23 mouse cellular contexts compared by ENCODE assay signal in genomic region chr11:83319048-83319447, GRCm38 (mm10). TPM values are rescaled to one million over a fixed set of nuclear protein-coding genes. Genes with fewer than 3 reads are reported as not detected.
DNase-seq lines count a peak whose midpoint lies in the region; ATAC-seq and TF ChIP-seq lines count a peak whose summit lies in the region.
"Had no signal": no experiment of that assay in that cellular context is flagged by ENCODE, and none has a peak within 500 bp of the region (broad histone marks: within the 10 kb centered on the region; RNA-seq: fewer than 3 reads in every experiment).

No protein-coding gene starts in this region.

- no peak overlapping the region for H3K9ac ChIP-seq in liver, postnatal 0 days (replicated peaks)
- no peak overlapping the region for H3K9ac ChIP-seq in liver, embryonic 11.5 days (ENCODE audit: low read depth, low read length)
- H3K9ac ChIP-seq in lung, postnatal 0 days (replicated peaks; ENCODE audit: low read depth): no peak overlapping the region
- H3K9ac ChIP-seq: embryonic facial prominence, embryonic 13.5 days; embryonic facial prominence, embryonic 15.5 days; forebrain, embryonic 12.5 days had no signal

- H3K4me2 ChIP-seq in liver, postnatal 0 days (ENCODE audit: low read depth, low read length): no peak overlapping the region
- H3K4me2 ChIP-seq in liver, embryonic 11.5 days: no peak overlapping the region
- H3K4me2 ChIP-seq in lung, postnatal 0 days (replicated peaks; ENCODE audit: low read depth, low read length): no peak overlapping the region
- H3K4me2 ChIP-seq: embryonic facial prominence, embryonic 13.5 days; embryonic facial prominence, embryonic 15.5 days; forebrain, embryonic 12.5 days had no signal

- no peak for DNase-seq in liver, postnatal 0 days
- no peak for DNase-seq in liver, embryonic 11.5 days (ENCODE audit: low spot score)
- DNase-seq in lung, postnatal 0 days (ENCODE audit: low spot score): peak; percentile 64
- DNase-seq in lung, postnatal 14 days: no peak
- DNase-seq in lung, postnatal 36 days: peak; percentile 20
- no peak for DNase-seq in lung, postnatal 4 days
- DNase-seq: adrenal gland, adult 2 months; adrenal gland, postnatal 10 days; adrenal gland, postnatal 25 days; cerebellum, adult 11 months; cerebellum, adult 18-20 months; cerebellum, adult 8-10 months; cerebellum, adult 9-11 months; cerebellum, postnatal 14 days; cerebellum, postnatal 36 days; embryo, embryonic 11 days had no signal

- WGBS in liver, postnatal 0 days (ENCODE audit: insufficient replicate concordance): 56% methylated on average over 4 of the region's 4 CpGs
- WGBS in liver, embryonic 11.5 days: 87% methylated on average over 4 of the region's 4 CpGs
- WGBS in lung, postnatal 0 days: 53% methylated on average over 4 of the region's 4 CpGs

- H3K36me3 ChIP-seq in liver, postnatal 0 days (replicated peaks; ENCODE audit: insufficient read depth, low read length): peaks cover 43% of the 10 kb centered on the region
- peaks cover 19% of the 10 kb centered on the region for H3K36me3 ChIP-seq in liver, embryonic 11.5 days (ENCODE audit: control insufficient read depth, insufficient read depth, low read length)
- peaks cover 24% of the 10 kb centered on the region for H3K36me3 ChIP-seq in lung, postnatal 0 days (ENCODE audit: insufficient read depth, low read length)

- H3K9me3 ChIP-seq in liver, postnatal 0 days (ENCODE audit: low read length): no peaks in the 10 kb centered on the region
- no peaks in the 10 kb centered on the region for H3K9me3 ChIP-seq in liver, embryonic 11.5 days (ENCODE audit: control insufficient read depth, low read length)
- no peaks in the 10 kb centered on the region for H3K9me3 ChIP-seq in lung, postnatal 0 days (ENCODE audit: low read length)
- H3K9me3 ChIP-seq: embryonic facial prominence, embryonic 13.5 days; embryonic facial prominence, embryonic 15.5 days; forebrain, embryonic 10.5 days; forebrain, embryonic 12.5 days had no signal

- H3K4me3 ChIP-seq in liver, postnatal 0 days (ENCODE audit: low read depth, low read length): no peak overlapping the region
- no peak overlapping the region for H3K4me3 ChIP-seq in liver, embryonic 11.5 days (ENCODE audit: low read depth, low read length)
- no peak overlapping the region for H3K4me3 ChIP-seq in lung, postnatal 0 days (ENCODE audit: low read depth, low read length)
- H3K4me3 ChIP-seq: embryonic facial prominence, embryonic 13.5 days; embryonic facial prominence, embryonic 15.5 days; erythroblast, embryonic 14.5 days; forebrain, embryonic 10.5 days; forebrain, embryonic 12.5 days had no signal

- H3K27me3 ChIP-seq in liver, postnatal 0 days (ENCODE audit: insufficient read depth, low read length): no peaks in the 10 kb centered on the region
- no peaks in the 10 kb centered on the region for H3K27me3 ChIP-seq in liver, embryonic 11.5 days (replicated peaks; ENCODE audit: control insufficient read depth, insufficient read depth, low read length)
- H3K27me3 ChIP-seq in lung, postnatal 0 days (replicated peaks; ENCODE audit: insufficient read depth, low read length): no peaks in the 10 kb centered on the region
- H3K27me3 ChIP-seq: embryonic facial prominence, embryonic 13.5 days; embryonic facial prominence, embryonic 15.5 days; forebrain, embryonic 12.5 days had no signal

- no peaks in the 10 kb centered on the region for H3K4me1 ChIP-seq in liver, postnatal 0 days (ENCODE audit: insufficient read depth)
- no peaks in the 10 kb centered on the region for H3K4me1 ChIP-seq in liver, embryonic 11.5 days (replicated peaks; ENCODE audit: control insufficient read depth, insufficient read depth, low read length)
- no peaks in the 10 kb centered on the region; the same call in 1 of the 2 replicates for H3K4me1 ChIP-seq in lung, postnatal 0 days (ENCODE audit: insufficient read depth, low read depth, low read length)
- H3K4me1 ChIP-seq: embryonic facial prominence, embryonic 13.5 days; embryonic facial prominence, embryonic 15.5 days; forebrain, embryonic 10.5 days; forebrain, embryonic 12.5 days had no signal

- TF ChIP-seq CTCF in liver, postnatal 0 days (IDR thresholded peaks at IDR 0.05; ENCODE audit: low read depth): no peak
- no peak for TF ChIP-seq CTCF in lung, postnatal 0 days (IDR thresholded peaks at IDR 0.05)

- H3K27ac ChIP-seq in liver, postnatal 0 days (ENCODE audit: low read depth): peak overlapping the region; percentile 65
- H3K27ac ChIP-seq in liver, embryonic 11.5 days (ENCODE audit: low read depth, low read length): no peak overlapping the region
- no peak overlapping the region for H3K27ac ChIP-seq in lung, postnatal 0 days (ENCODE audit: low read length)
- H3K27ac ChIP-seq: embryonic facial prominence, embryonic 13.5 days; embryonic facial prominence, embryonic 15.5 days; forebrain, embryonic 10.5 days; forebrain, embryonic 12.5 days had no signal

- TF ChIP-seq EP300 in liver, postnatal 0 days (IDR thresholded peaks at IDR 0.05; ENCODE audit: low read depth): 0 out of 2 replicates have a peak, but pooled peaks have one; percentile 32
- no peak for TF ChIP-seq EP300 in lung, postnatal 0 days (IDR thresholded peaks at IDR 0.05)

- ATAC-seq in liver, postnatal 0 days: peak; percentile 62
- no peak for ATAC-seq in liver, embryonic 11.5 days (replicated peaks; ENCODE audit: low FRiP score)
- ATAC-seq in lung, postnatal 0 days: peak; percentile 65
- ATAC-seq: forebrain, embryonic 14.5 days had no signal

RNA-seq across cellular contexts. Expression of gene Pex12, which starts 16.7 kb away (rescaled TPM):
- 6.8 and 7.1 TPM in 2 replicates for polyA plus RNA-seq in liver, postnatal 0 days (2015; fragmentation: Nextera tagmentation; extraction: Ambion mirVana)
- polyA plus RNA-seq in liver, embryonic 11.5 days (2014; fragmentation: Nextera tagmentation; extraction: Ambion mirVana): 12.4 and 13.7 TPM in 2 replicates
- 9.0 and 9.5 TPM in 2 replicates for polyA plus RNA-seq in lung, postnatal 0 days (2015; fragmentation: Nextera tagmentation; extraction: Ambion mirVana)

RNA-seq across cellular contexts. Expression of gene Ap2b1, which starts 20.2 kb away (rescaled TPM):
- 7.6 and 8.3 TPM in 2 replicates for polyA plus RNA-seq in liver, postnatal 0 days (2015; fragmentation: Nextera tagmentation; extraction: Ambion mirVana)
- 52.2 and 56.3 TPM in 2 replicates for polyA plus RNA-seq in liver, embryonic 11.5 days (2014; fragmentation: Nextera tagmentation; extraction: Ambion mirVana)
- 26.5 and 30.9 TPM in 2 replicates for polyA plus RNA-seq in lung, postnatal 0 days (2015; fragmentation: Nextera tagmentation; extraction: Ambion mirVana)

RNA-seq across cellular contexts. Expression of gene Slfn14, which starts 32.5 kb away (rescaled TPM):
- polyA plus RNA-seq in liver, postnatal 0 days (2015; fragmentation: Nextera tagmentation; extraction: Ambion mirVana): 14.3 and 14.8 TPM in 2 replicates
- 2.1 and 2.4 TPM in 2 replicates for polyA plus RNA-seq in liver, embryonic 11.5 days (2014; fragmentation: Nextera tagmentation; extraction: Ambion mirVana)
- 0.75 and 1.3 TPM in 2 replicates for polyA plus RNA-seq in lung, postnatal 0 days (2015; fragmentation: Nextera tagmentation; extraction: Ambion mirVana)
- polyA plus RNA-seq: adrenal gland, adult 2 months; C2C12; forebrain, embryonic 14.5 days had no signal

Comparison
In these comparisons a context has a peak if more than half of its experiments do, and no peak if none do; other contexts are left out.
1. DNase-seq: peak in lung, postnatal 0 days (single experiment) and lung, postnatal 36 days (single experiment); none in liver, postnatal 0 days (single experiment), liver, embryonic 11.5 days (single experiment), lung, postnatal 14 days (single experiment) and lung, postnatal 4 days (0 of 2).